Mouse (Mus musculus) liver, adult 2 months (tissue): ENCODE results near the gene Arpc2.

Source experiments
- CTCF ChIP-seq: fragments of 200-500 bp; IDR thresholded peaks from 2 replicates; pipeline ENCODE4 v1.5.1; 2011; ENCODE audit warnings: low read depth, low read length, control low read depth
- POLR2A ChIP-seq: fragments of 200-500 bp; IDR thresholded peaks from 2 replicates; pipeline ENCODE4 v1.6.1; 2011; ENCODE audit warnings: low read length, control low read depth; ENCODE audit not compliant: insufficient read depth; ENCODE audit errors: extremely low read depth

DNA sequence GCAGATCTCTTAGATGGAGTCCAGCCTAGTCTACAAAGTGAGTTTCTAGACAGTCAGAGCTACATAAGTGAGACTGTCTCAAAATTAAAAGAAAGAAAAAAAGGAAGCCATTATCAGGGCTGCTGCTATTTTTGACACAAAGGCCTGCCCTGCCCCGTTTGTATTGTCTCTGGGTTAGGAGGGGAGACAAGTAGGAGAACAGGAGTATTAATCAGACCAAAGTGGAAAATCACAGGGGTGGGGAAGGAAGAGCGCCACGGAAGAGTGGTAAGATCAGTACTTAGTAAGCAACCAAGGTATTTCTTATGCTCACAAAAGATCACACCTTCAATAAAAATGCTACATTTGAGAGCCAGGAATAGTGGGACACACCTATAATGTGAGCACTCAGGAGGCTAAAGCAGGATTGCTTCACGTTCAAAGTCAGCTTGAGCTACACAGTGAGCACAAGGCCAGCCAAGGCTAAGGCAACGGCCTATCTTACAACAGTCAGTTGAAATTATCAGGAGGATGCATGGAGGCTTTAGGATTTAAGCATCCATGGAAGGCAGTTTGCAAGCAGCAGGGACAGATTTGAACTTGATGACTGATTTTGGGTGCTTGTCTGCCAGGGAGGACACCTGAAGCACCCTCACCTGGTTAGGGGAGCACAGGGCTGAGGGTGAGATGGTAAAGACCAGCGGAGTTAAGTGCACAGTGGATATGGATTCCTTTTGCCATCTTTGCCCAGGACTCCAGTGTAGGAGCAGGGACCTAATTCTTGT, 64.6 kb downstream of the Arpc2 start:
- TF ChIP-seq CTCF: no peak
- no peak for TF ChIP-seq POLR2A
